Mouse (Mus musculus) cerebellum, adult 2 months (tissue): ENCODE results near the gene Emc7. TPM values are rescaled to one million over a fixed set of nuclear protein-coding genes. Genes with fewer than 3 reads are reported as not detected.

Experiments
- DNase-seq, 2 experiments: peaks; one replicate each; pipeline ENCODE4 v3.0.0; 2021
- H3K27ac ChIP-seq: fragments of 200-500 bp; 2 replicates; pipeline ENCODE4 v1.5.1; 2012; ENCODE audit warnings: low read length, control low read depth, inconsistent platforms; ENCODE audit not compliant: insufficient read depth
- H3K27me3 ChIP-seq: fragments of 200-500 bp; 2 replicates; pipeline ENCODE4 v1.6.1; 2012; ENCODE audit warnings: inconsistent platforms, mild to moderate bottlenecking, low read length, moderate library complexity; ENCODE audit not compliant: control insufficient read depth, insufficient read depth
- H3K4me1 ChIP-seq: fragments of 200-500 bp; 2 replicates; pipeline ENCODE4 v1.6.1; 2011; ENCODE audit warnings: low read length; ENCODE audit not compliant: control insufficient read depth, insufficient read depth
- H3K4me3 ChIP-seq: fragments of 200-500 bp; replicated peaks from 2 replicates; pipeline ENCODE3; 2011; ENCODE audit warnings: mild to moderate bottlenecking, low read depth, low read length, control low read depth; ENCODE audit not compliant: insufficient read depth
- CTCF ChIP-seq: fragments of 200-500 bp; IDR thresholded peaks from 2 replicates; pipeline ENCODE4 v1.5.1; 2011; ENCODE audit warnings: low read depth, mild to moderate bottlenecking, control low read depth, low read length, moderate library complexity, borderline replicate concordance; ENCODE audit not compliant: insufficient read depth
- POLR2A ChIP-seq: fragments of 200-500 bp; IDR thresholded peaks from 2 replicates; pipeline ENCODE4 v1.6.1; 2011; ENCODE audit warnings: low read length, control low read depth, borderline replicate concordance; ENCODE audit not compliant: insufficient read depth
- whole genome bisulfite sequencing: fragments of 180-500 bp; shearing (Covaris S2); methylation state at CpG from one replicate; pipeline ENCODE4 v1.1.7; 2018; 5-methylcytosine and 5-hydroxymethylcytosine counted together
- polyA plus RNA-seq: library from polyadenylated mRNA; depleted of rRNA; stranded (reverse); fragments of >200 nt; gene quantifications from 2 replicates; pipeline ENCODE4 v1.2.3, GENCODE M21; 2012

Emc7 gene
- polyA plus RNA-seq, 1 experiment, result 40.4 TPM

DNA sequence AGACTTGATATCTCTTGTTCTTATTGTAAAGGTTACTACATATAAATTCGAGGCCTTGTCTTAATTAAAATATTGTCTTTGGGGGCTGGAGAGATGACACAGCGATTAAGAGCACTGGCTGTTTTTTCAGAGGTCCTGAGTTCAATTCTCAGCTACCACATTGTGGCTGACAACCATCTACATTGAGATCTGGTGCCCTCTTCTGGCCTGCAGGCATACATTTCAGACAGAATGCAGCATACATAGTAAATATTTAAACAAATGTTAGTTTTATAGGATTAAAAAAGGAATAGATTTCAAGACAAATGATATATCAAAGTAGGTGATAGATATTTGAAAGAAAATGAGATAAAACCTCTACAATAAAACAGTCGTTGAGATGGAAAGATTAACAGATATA, 5.8 kb downstream of the Emc7 start:
- TF ChIP-seq POLR2A (no peak), CTCF (no peak)
- Histone ChIP-seq H3K27ac (no peak overlapping the region), H3K4me1 (peaks cover 3% of the 10 kb centered on the region; the same call in 1 of the 2 replicates), H3K4me3 (no peak overlapping the region), H3K27me3 (no peaks in the 10 kb centered on the region)
- no peak for DNase-seq
- WGBS, result 96% methylated on average over 3 of the region's 3 CpGs

- no peak overlapping the region for H3K27ac ChIP-seq
Measured at GRCm38 (mm10) chr2:112469542-112469941, 14.7 kb downstream of the Emc7 start.

GRCm38 (mm10) chr2:112470961-112471381, 16.2 kb downstream of the Emc7 start:
- H3K4me1 ChIP-seq, result no peaks in the 10 kb centered on the region
- DNase-seq, result no peak
- TF ChIP-seq POLR2A (no peak), CTCF (no peak)
- H3K27me3 ChIP-seq, result no peaks in the 10 kb centered on the region
- 64% methylated on average over 5 of the region's 5 CpGs for WGBS
- H3K27ac ChIP-seq, result no peak overlapping the region
- no peak overlapping the region for H3K4me3 ChIP-seq

More at GRCm38 (mm10) chr2:112469542-112469941, 14.7 kb downstream of the Emc7 start:
- Histone ChIP-seq H3K4me1 (no peaks in the 10 kb centered on the region), H3K4me3 (no peak overlapping the region), H3K27me3 (no peaks in the 10 kb centered on the region)
- DNase-seq, result no peak
- TF ChIP-seq POLR2A (no peak), CTCF (no peak)

- no peaks in the 10 kb centered on the region for H3K4me1 ChIP-seq
- H3K27me3 ChIP-seq, result no peaks in the 10 kb centered on the region
- no peak overlapping the region for H3K4me3 ChIP-seq
- H3K27ac ChIP-seq, result no peak overlapping the region
- WGBS, result 74% methylated on average over 2 of the region's 2 CpGs
- DNase-seq, result no peak
- no peak for TF ChIP-seq CTCF
- TF ChIP-seq POLR2A, result no peak
Measured at GRCm38 (mm10) chr2:112472076-112472475, 17.3 kb downstream of the Emc7 start.

DNA sequence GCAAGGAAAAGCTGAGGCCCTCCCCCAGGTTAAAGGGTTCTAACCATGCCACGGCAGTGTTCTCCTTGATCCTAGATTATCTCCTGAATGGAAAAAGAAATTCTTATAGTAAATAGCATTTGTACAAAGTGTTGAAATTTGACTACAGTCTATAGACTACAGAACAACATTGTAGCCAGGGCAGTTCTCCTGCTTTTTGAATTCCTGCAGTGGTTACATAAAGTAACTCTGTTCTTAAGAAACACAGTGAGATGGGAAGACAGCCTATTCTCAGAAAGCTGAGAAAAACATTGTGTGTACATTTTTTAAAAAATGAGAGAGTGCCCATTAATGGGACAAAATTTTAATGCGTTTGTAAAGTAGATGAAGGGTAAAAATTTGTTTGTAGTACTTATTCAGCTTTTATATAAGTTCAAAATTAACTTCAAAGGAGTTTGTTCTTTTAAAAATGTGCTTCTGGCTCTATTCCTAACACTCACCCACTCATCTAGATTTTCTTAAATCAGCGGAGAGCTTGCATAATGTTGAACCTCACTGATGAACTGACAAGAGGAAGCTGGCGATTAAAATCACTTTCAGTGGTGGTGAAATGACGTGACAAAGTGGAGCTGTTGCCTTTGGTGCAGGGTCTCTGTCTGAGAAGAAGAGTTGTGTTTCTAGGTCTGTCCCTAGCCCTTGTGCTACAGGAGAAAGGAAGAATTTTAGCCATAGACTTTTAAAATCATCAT, 20.4 kb downstream of the Emc7 start:
- TF ChIP-seq CTCF, result no peak
- TF ChIP-seq POLR2A, result no peak
- 77% methylated on average over 5 of the region's 5 CpGs for WGBS
- Histone ChIP-seq H3K4me3 (no peak overlapping the region), H3K27ac (no peak overlapping the region), H3K4me1 (no peaks in the 10 kb centered on the region), H3K27me3 (no peaks in the 10 kb centered on the region)
- no peak for DNase-seq

DNA sequence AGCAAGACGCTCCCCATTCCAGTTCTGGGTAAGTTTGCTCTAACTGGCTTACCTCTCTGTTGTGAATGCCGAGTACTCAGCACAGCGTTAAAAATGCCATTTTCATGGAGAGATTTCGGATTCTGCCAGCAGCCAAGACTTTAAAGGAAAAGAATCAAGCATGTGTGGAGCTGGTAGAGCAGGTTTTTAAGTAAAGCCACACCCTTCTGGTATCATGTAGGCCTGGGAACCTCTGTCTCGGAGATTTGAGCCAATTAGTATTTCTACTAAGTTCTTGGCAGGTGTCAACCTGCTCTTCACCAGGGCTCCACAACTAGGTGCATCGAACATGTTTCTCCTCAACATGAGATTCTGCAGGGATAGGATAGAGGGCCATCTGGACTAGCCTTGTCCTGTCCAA, 21.8 kb downstream of the Emc7 start:
- Histone ChIP-seq H3K27me3 (no peaks in the 10 kb centered on the region), H3K4me1 (no peaks in the 10 kb centered on the region), H3K27ac (no peak overlapping the region), H3K4me3 (no peak overlapping the region)
- 61% methylated on average over 6 of the region's 6 CpGs for WGBS
- DNase-seq, result no peak
- no peak for TF ChIP-seq CTCF
- TF ChIP-seq POLR2A, result no peak

- 89% methylated on average over 5 of the region's 5 CpGs for WGBS
Measured at GRCm38 (mm10) chr2:112480669-112481068, 25.9 kb downstream of the Emc7 start, which contains the start of gene Chrm5. Chrm5 (minus strand) TSS chr2:112480769.

GRCm38 (mm10) chr2:112481564-112481963, 26.8 kb downstream of the Emc7 start:
- WGBS, result 0% methylated on average over 2 of the region's 2 CpGs
- Histone ChIP-seq H3K27ac (no peak overlapping the region), H3K4me1 (no peaks in the 10 kb centered on the region), H3K4me3 (no peak overlapping the region), H3K27me3 (no peaks in the 10 kb centered on the region)
- DNase-seq, result no peak
- no peak for TF ChIP-seq POLR2A
- peak; percentile 13; the same call in 1 of the 2 replicates for TF ChIP-seq CTCF

More at GRCm38 (mm10) chr2:112480669-112481068, 25.9 kb downstream of the Emc7 start, which contains the start of gene Chrm5:
- H3K27ac ChIP-seq, result no peak within 1 kb of the TSS
- no peak for DNase-seq
- H3K4me1 ChIP-seq, result no peaks in the 10 kb centered on the region
- H3K4me3 ChIP-seq, result no peak within 1 kb of the TSS
- no peaks in the 10 kb centered on the region for H3K27me3 ChIP-seq
- TF ChIP-seq POLR2A (no peak), CTCF (no peak)
